Mouse (Mus musculus): ENCODE measurements at regions not wholly inside any gene's neighbourhood (a gene's known extent, or its start where the extent isn't known, plus 50 kb on each side); places are given as distances from the start of the nearest gene placed in this dataset.

- no peak for TF ChIP-seq ZNF384 (IDR thresholded peaks at IDR 0.05; ENCODE audit: low read depth, low read length)
- no peak for TF ChIP-seq ZC3H11A (IDR thresholded peaks at IDR 0.05; ENCODE audit: borderline replicate concordance, low read depth, low read length)
Observed at GRCm38 (mm10) chr4:4459258-4459657, 333.9 kb downstream of the Impad1 start.

Data from ES-E14 (cell line).